Mouse (Mus musculus) hindbrain, embryonic 14.5 days (tissue): ENCODE measurements around the gene Dnajc14. TPM values are rescaled to one million over a fixed set of nuclear protein-coding genes. Genes with fewer than 3 reads are reported as not detected.

Experiments used
- polyA plus RNA-seq: library from polyadenylated mRNA; unstranded; fragments of >200 nt; fragmentation: Nextera tagmentation; extraction: Ambion mirVana; gene quantifications from 2 replicates; pipeline ENCODE4 v1.2.1, GENCODE M21; 2014

Dnajc14 gene
- polyA plus RNA-seq, 1 experiment from 2014 or later: 34.6 TPM

Other genes with a start within 250 kb of the Dnajc14 start
- gene Pa2g4, start 238.1 kb upstream of the Dnajc14 start, polyA plus RNA-seq: 129 and 149 TPM in 2 replicates
- gene Erbb3, start 214.4 kb upstream of the Dnajc14 start, polyA plus RNA-seq: 1.5 and 1.8 TPM in 2 replicates
- 450 and 573 TPM in 2 replicates for gene Rps26, start 177.3 kb upstream of the Dnajc14 start, polyA plus RNA-seq
- 17.2 and 18.1 TPM in 2 replicates for gene Ikzf4, start 158.1 kb upstream of the Dnajc14 start, polyA plus RNA-seq
- gene Suox, start 130.0 kb upstream of the Dnajc14 start, polyA plus RNA-seq: 11.5 and 12.7 TPM in 2 replicates
- 95.6 and 109 TPM in 2 replicates for gene Rab5b, start 107.8 kb upstream of the Dnajc14 start, polyA plus RNA-seq
- 0.79 and 0.85 TPM in 2 replicates for gene Pmel, start 99.9 kb upstream of the Dnajc14 start, polyA plus RNA-seq
- 17.1 and 21.0 TPM in 2 replicates for gene Cdk2, start 99.0 kb upstream of the Dnajc14 start, polyA plus RNA-seq
- 6.9 and 7.7 TPM in 2 replicates for gene Dgka, start 59.2 kb upstream of the Dnajc14 start, polyA plus RNA-seq
- 38.6 and 42.0 TPM in 2 replicates for gene Pym1, start 56.2 kb upstream of the Dnajc14 start, polyA plus RNA-seq
- 0.65 and 0.80 TPM in 2 replicates for gene Mmp19, start 13.2 kb upstream of the Dnajc14 start, polyA plus RNA-seq
- gene Tmem198b, start 308 bp downstream of the Dnajc14 start, polyA plus RNA-seq: 13.3 and 14.8 TPM in 2 replicates
- gene Sarnp, start 13.3 kb downstream of the Dnajc14 start, polyA plus RNA-seq: 137 and 139 TPM in 2 replicates
- 27.8 and 28.4 TPM in 2 replicates for gene Ormdl2, start 17.6 kb downstream of the Dnajc14 start, polyA plus RNA-seq
- 5.9 and 6.7 TPM in 2 replicates for gene Gdf11, start 87.7 kb downstream of the Dnajc14 start, polyA plus RNA-seq
- gene Cd63, start 96.9 kb downstream of the Dnajc14 start, polyA plus RNA-seq: 215 and 239 TPM in 2 replicates
- gene Rdh5, start 118.8 kb downstream of the Dnajc14 start, polyA plus RNA-seq: 17.6 and 20.4 TPM in 2 replicates
- 228 and 269 TPM in 2 replicates for gene Bloc1s1, start 120.0 kb downstream of the Dnajc14 start, polyA plus RNA-seq
- 6.2 and 7.2 TPM in 2 replicates for gene Itga7, start 129.8 kb downstream of the Dnajc14 start, polyA plus RNA-seq
- gene Mettl7b, start 156.9 kb downstream of the Dnajc14 start, polyA plus RNA-seq: not detected in 2 replicates
- not detected in 2 replicates for gene Olfr9, start 185.4 kb downstream of the Dnajc14 start, polyA plus RNA-seq
- not detected in 2 replicates for gene Olfr763, start 206.7 kb downstream of the Dnajc14 start, polyA plus RNA-seq
- not detected in 2 replicates for gene Olfr764-ps1, start 235.8 kb downstream of the Dnajc14 start, polyA plus RNA-seq
- gene Olfr765, start 245.9 kb downstream of the Dnajc14 start, polyA plus RNA-seq: not detected in 2 replicates